Mouse (Mus musculus) C2C12 (cell line): ENCODE results near the gene Cebpzos.

ENCODE experiments used
- CEBPB ChIP-seq: IDR thresholded peaks from one replicate; pipeline ENCODE4 v1.6.1; 2011; ENCODE audit warnings: low read depth, mild to moderate bottlenecking, control low read depth, moderate library complexity
- CTCF ChIP-seq: IDR thresholded peaks from one replicate; pipeline ENCODE4 v1.5.1; 2011; ENCODE audit not compliant: control insufficient read depth, insufficient read depth, insufficient read length
- FOSL1 ChIP-seq: IDR thresholded peaks from one replicate; pipeline ENCODE4 v1.8.0; 2011; ENCODE audit warnings: mild to moderate bottlenecking, low read length; ENCODE audit not compliant: poor library complexity, insufficient read depth, severe bottlenecking
- MAX ChIP-seq: IDR thresholded peaks from one replicate; pipeline ENCODE4 v1.6.1; 2011; ENCODE audit warnings: mild to moderate bottlenecking, control low read depth
- MYOG ChIP-seq: IDR thresholded peaks from one replicate; pipeline ENCODE4 v1.6.1; 2011; ENCODE audit not compliant: control insufficient read depth, insufficient read length; ENCODE audit errors: extremely low read depth
- USF1 ChIP-seq: IDR thresholded peaks from one replicate; pipeline ENCODE4 v1.6.1; 2011; ENCODE audit warnings: low read depth, mild to moderate bottlenecking, control low read depth, moderate library complexity

DNA sequence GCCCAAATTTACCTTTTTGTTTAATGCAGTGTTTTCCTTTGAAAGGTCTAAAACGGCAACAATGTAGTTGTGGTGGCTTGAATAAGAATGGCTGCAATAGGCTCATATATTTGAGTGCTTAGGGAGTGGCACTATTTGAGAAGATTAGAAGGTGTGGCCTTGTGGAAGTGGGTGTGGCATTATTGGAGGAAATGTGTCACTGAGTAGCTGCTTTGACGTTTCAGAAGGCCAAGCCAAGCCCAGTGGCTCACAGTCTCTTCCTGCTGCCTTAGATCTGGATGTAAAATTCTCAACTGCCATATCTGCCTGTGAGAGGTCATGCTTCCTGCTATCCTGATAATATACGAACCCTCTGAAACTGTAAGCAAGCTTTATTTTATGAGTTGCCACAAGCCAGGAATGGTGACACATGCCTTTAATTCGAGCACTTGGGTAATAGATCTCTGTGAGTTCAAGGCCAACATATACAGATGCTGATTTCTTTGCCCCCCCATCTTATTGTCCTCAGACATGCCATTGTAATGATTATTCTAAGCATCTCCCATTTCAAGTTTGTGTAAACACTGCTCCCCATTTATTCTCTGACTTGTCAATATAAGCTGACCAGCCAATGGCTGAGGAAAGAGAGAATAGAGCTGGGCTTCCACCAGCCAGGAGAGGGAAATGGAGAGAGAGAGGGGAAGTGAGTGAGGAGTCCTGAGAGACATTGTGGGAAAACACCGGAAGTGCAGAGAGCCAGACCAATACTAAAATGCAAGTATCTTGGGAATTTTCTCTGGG is 30.8 kb upstream of the Cebpzos start:
- TF ChIP-seq CTCF (no peak), USF1 (no peak), MYOG (no peak), MAX (no peak), FOSL1 (no peak), CEBPB (no peak)
